Mouse (Mus musculus): ENCODE measurements around the gene Uhrf2. TPM values are rescaled to one million over a fixed set of nuclear protein-coding genes. Genes with fewer than 3 reads are reported as not detected.

The Uhrf2 gene
- total RNA-seq, 2 experiments from 2014 or later = 28.0 to 28.6 TPM

DNA sequence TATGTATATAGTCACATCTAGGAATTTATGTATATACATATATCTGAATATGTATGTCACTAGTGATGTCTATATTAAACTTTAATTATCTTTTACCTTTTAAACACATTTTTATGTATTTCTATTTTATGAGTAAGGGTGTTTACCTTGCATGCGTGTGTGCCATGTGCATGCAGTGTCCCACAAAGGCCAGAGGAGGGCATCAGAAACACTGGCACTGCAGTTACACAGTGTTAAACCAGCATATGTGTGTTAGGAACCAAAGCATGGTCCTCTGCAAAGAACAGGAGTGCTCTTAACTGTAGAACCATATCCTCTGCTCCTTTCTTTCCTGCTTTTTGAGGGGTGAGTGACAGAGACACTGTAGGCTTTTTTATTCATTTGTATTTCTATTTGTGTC lies 14.3 kb downstream of the Uhrf2 start:
- DNase-seq = no peak
- intact Hi-C loops (cut with DNase I) = no loop called here

DNA sequence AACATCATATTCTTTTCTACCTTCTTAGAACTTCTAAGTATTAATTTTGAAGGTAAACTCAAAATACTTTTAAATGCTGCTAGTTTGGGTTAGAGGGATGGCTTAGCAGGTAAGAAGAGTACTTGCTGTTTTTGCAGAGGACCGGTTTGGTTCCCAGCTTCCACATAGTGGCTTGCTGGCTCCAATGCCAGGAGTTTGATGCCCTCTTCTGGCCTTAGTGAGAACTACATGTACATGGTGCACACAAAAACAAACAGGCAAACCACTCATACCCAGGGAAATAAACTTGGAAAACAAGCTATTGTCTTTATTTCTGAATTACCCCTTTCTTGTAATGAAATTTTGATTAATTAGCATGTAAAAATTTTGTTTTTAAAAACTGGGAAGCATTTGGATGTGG lies 15.5 kb downstream of the Uhrf2 start:
- peak in 1 of 2 experiments; percentile 27 for DNase-seq
- intact Hi-C loops (cut with DNase I) = no loop called here

DNA sequence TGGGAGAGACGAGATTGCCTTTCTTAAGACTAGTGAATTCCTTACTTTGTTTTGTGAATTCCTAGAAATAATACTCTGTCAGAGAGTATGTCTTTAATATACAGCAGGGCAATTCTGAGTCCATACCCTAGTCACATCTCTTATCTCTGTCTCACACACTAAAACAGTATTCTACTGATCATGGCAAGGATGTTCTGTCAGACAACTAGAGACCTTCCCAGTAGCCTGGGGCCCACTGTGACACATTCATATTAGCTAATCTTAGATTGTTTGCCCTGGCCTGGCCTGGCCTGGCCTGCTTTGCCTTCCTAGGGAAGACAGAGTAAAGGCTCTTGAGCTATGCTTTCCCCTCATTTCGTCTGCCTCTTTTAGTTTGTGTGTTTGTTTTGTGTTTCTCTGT lies 20.3 kb downstream of the Uhrf2 start:
- intact Hi-C loops (cut with DNase I) = no loop called here
- DNase-seq = no peak

DNA sequence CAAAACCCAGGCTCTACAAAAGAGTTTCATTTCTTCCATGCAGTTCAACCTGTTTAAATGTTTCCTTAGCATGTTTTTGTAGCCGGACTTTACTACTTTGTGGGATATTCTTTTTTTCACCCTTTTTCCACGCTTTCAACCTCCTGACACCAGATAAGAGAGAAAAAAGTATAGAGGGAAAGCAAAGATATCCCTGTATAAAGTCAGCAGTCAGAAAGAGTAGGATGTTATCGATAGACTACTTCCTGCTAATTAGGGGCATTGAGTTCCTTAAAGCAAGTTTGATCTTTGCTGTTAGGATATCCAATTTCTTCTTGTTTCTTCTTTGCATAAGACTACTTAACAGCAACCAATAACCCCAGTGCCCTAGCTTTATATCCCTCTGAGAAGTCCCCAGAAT lies 21.2 kb downstream of the Uhrf2 start:
- no peak for DNase-seq
- intact Hi-C loops (cut with DNase I) = no loop called here

DNA sequence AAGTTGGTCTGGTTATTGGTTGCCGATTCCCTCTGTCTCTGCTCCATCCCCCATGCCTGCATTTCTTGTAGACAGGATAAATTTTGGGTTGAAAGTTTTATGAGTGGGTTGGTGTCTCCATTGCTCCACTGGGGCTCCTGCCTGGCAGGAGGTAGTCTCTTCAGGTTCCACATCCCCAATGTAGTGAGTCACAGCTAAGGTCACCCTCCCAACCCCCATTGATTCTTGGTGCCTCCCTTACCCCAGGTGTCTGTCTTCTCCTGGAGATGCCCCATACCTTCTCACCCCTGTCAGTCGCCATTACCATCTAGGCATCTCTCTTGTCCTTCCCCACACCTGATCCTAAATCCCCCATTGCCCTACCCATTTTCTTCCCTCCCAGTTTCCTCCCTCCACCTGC lies 23.9 kb downstream of the Uhrf2 start:
- intact Hi-C loops (cut with DNase I) = no loop called here
- DNase-seq = no peak

DNA sequence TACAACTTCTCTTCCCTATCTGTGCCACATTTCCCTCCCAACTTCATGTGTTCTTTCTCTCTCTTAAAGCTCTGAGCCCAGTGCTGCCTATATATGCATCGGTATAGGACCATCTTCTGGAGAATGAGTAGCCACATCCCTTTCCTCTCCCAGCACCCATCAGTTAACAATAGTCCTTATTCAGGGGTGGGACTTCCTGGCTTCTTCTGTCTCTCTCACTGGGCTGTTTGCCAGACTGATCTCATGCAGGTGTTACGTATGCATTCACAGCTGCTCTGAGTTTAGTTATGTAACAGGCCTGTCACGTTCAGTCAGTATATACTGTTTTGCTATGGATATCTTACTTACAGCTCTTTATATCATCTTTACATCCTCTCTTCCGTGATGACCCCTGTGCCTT lies 35.5 kb downstream of the Uhrf2 start:
- DNase-seq = peak; percentile 20 to 23
- intact Hi-C loops (cut with DNase I) = no loop called here

DNA sequence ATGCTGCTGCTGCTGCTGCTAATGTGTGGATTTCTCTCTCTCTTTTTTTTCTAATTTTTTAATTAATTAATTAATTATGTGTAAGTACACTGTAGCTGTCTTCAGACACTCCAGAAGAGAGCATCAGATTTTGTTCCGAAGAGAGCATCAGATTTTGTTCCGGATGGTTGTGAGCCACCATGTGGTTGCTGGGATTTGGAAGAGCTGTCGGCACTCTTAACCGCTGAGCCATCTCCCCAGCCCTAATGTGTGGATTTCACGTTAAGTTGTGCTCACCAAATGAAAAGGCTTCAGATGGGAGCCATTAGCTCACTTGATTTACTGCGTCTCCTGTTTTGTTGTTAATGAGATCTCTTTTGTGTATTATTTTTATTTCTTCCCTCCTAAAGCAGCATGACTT lies 59.9 kb downstream of the Uhrf2 start:
- intact Hi-C loops (cut with DNase I) = no loop called here
- no peak for DNase-seq

DNA sequence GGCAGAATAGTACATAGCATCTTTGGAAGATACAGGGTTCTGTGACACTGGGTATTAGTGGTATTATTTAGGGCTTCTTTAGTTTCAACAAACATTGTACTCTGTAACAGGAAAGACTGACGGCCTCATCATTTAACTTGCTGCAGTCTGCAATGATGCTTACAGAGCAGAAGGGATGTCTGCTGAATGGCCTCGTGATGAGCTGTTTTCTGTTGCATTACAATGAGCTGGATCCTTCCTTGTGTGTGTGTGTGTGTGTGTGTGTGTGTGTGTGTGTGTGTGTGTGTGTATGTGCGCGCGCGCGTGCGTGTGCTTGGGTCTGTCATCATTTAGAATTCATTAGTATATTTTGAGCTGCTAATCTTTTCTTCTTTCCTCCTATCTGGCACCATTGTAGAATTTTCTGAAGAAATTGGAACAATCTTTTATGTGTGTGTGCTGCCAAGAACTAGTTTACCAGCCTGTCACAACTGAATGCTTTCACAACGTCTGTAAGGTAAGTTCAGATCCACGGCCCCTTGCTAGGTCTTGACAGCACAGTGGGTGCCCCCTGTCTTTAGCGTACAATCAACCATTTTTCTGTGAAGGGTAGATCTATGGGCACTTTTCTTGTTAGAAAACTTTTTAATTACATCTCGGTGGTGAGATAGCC lies 61.5 kb downstream of the Uhrf2 start:
- no peak for DNase-seq
- intact Hi-C loops (cut with DNase I) = no loop called here

DNA sequence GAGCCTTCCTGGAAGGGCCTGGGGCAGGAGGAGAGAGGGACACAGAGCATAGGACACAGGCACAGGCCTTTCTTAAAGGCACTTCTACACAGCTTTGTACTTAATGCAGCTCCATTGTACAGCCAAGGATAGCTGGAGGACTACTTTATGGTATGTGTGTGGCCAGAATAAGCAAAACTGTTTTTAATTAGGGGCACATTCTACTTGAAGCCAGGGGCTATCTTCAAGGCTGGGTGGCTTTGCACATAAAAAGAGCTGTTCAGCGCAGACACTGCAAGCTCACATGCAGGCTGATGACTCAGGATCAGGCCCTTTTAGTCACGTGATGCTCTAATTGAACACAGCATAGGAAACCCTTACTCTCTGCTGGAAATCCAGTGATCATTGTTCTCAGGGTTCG lies 65.9 kb downstream of the Uhrf2 start:
- intact Hi-C loops (cut with DNase I) = no loop called here
- no peak for DNase-seq

DNA sequence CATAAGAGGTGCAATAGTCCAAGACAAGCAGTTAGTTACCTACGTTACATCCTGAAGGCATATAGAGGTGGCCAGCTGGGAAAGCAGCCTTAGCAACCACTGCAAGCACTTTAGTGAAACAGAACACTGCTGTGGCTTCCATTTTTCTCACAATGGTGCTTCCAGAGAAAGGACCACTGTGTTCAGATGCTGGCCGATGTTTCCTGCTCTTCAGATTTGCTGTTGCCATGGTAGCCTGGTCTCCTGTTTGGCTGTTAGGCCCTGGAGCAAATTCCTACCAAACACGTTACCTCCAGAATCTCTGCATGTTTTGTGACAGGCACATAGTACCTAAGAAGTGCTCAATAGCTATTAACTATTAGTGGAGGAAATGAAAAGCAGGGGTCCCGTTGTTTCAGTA lies 66.7 kb downstream of the Uhrf2 start:
- intact Hi-C loops (cut with DNase I) = no loop called here
- no peak for DNase-seq

DNA sequence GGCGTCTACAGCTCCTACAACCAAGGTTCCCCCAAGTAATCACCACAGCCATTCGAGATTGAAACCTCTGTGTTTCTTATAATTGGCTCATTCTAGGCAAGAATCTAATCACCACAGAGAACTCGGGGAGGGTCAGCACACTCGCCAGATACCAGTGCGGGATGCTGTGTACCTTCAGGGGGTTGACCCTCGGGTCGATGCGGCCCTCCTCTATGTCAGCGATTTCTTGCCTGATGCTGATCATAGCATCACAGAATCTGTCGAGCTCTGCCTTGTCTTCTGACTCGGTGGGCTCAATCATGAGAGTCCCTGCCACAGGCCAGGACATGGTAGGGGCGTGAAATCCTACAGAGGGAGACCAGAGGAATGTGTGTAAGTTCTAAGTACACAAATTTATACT lies 70.3 kb downstream of the Uhrf2 start:
- intact Hi-C loops (cut with DNase I) = no loop called here

DNA sequence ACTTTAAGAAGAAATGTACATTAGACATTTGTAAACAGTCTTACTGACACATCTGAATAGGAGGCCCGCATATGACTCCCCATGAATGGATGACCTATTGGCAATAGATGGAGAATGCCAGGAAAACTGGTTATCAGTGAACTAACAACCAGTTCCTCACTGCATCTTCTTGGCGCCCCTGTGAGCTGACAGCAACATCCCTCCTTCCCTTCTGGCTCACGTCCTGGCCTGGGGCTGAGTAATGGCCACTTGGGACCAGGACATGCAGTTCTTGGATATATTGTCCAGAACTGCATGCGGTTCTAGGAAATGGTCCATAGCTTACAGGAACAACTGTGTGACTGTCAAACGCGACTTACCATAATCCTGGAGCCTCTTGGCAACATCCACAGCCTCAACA lies 72.3 kb downstream of the Uhrf2 start:
- intact Hi-C loops (cut with DNase I) = no loop called here
- DNase-seq = peak; percentile 40 to 53

More for the DNA sequence above, 70.3 kb downstream of the Uhrf2 start:
- no peak for DNase-seq

DNA sequence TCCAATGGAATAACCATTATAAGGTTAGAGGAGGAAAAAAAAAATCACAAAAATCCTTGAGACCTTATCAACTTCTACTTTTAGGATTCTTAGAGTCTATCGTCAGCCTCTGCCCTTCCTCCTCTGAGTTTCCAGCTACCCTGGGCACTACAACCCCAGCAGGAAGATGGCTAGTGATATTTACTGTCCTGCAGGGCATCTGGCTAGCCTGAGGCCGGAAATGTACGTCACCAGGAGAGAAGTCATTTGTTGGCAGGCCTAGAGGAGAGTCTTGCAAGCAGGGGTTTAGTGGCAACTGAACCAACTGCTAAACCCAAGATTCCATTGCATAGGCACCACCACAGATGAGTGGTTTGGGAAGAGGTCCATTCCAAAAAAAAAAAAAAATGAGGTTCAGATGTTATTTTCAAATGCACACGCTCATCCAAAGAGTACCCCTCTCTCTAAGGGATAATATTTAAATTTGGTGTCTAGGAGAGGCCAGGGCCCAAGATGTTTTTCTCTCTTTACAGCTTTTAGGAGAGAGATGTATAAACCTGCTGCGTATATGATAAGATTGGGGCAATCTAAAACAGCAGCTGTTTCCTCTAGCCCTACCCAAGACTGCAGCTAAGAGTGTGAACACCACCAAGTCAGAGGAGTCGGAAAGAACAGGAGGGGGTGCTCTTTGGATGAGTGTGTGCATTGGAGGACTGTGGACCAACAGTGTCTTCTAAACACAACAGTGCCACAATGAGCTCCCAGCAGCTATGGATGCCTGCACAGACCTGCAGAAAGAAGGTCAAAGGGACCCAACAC lies 74.9 kb downstream of the Uhrf2 start:
- intact Hi-C loops (cut with DNase I) = no loop called here

DNA sequence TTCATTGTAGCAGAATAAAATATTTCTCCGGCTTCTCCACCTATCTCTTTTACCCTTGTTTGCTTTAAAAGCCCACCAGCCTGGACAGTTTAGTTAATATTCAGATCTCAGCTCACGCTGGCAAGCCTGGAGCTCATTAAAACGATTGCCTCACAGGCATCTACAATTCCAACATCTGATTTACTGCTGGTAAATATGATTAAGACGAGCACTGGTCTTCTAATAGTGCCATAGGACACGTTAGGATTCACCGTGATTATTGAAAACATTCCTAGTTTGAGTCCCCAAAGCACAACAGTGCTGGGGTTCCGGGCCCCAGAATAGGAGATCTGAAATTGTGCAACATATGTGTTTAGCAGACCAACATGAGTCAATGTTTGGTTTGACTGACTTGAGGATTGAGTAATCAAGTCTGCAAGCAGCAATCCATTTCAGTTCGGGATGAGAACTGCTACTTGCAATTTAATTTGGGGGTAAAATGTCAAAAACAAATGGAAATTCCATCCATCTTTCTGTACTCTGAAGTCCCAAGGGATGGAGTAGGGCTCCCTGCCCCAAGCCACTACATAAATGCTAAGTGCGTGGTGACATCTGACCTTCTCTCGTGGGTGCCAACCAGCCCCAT lies 77.0 kb downstream of the Uhrf2 start:
- intact Hi-C loops (cut with DNase I) = no loop called here

More for the DNA sequence above, 74.9 kb downstream of the Uhrf2 start:
- no peak for DNase-seq

DNA sequence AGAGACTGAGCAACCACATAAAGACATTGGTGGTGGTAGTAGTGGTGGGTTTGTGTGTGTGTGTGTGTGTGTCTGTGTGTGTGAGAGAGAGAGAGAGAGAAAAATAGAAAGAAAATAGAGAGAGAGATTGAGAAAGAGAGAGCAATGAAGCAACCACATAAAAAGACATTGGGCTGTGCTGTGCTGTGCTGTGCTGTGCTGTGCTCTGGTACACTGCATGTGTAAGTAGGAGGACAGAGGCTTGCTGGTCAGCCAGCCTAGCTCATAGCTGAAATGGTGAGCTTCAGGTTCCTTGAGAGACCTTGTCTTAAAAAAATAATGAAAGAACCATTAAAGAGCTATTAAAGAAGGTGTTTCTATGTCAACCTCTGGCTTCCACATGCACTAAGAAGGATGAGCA lies 78.3 kb downstream of the Uhrf2 start:
- intact Hi-C loops (cut with DNase I) = no loop called here
- no peak for DNase-seq

More for the DNA sequence above, 77.0 kb downstream of the Uhrf2 start:
- DNase-seq = no peak

DNA sequence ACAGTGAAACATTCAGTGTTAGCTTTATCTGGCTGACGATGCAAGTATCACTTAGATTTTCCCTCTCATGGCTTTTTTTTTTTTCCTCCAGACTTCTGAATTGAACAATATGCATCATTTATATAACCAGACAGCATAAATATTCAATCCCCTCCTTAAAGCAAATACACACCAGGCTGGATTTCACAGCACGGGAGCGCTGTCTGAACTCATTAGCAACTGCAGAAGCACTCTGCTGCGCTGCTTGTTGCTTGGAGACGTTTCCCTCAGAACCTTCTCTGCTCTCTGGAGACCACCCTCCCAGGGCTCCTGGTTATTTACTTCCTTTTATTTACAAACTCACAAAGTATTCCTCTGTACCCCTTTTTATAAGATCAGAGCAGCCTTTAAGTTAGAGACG lies 78.8 kb downstream of the Uhrf2 start:
- intact Hi-C loops (cut with DNase I) = no loop called here
- DNase-seq = no peak

DNA sequence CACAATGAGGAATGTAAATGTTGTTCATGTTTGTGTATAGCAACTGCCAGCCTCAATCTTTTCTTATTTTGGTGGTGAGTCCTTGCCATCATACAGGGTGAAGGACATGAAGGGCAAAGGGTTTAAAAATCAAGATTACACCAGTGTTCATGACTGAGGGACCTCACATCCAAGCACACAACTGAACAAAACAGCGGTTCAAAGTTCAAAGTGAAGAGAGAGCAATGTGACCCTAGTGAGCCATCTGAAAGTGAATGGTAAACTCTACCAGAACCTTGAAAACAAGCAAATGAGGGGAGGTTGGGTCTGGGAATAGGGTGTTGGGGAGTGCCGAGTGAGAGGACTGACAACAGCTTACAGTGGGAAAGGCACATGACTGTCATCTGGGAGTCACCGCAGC lies 81.1 kb downstream of the Uhrf2 start:
- DNase-seq = no peak
- intact Hi-C loops (cut with DNase I) = no loop called here

DNA sequence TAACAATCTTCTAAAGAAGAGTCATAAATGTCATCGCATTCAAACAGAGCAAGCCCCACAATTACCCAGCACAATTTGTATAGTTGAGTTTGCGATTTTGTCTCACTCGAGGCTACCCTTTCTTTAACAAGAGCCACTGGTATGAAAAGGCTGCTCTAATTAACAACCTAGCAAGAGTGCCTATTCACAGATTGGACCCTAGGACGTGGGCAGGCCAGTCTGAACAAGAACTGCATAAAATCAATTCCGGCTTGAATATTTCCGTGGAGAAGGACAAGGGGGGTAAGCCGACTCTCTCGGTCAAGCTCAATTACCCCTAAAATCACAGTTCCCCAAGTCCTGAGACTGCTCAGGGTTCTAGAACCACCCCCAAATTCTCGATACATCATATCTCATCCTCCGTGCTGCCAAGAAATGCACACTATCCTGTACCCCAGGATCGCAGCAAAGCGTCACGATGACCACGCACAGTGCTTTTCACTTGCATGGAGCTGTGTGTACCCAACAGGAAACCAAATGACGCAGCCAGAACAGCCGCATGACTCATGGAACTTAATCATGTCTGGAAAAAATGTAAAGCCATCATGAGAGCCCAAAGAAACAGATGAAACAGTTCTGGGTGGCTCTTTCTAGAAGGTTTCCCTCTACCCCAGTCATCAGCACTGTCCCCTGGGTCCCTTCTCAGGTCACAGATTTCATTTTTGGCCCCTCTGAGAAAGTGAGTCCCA lies 82.8 kb downstream of the Uhrf2 start:
- DNase-seq = no peak
- intact Hi-C loops (cut with DNase I) = no loop called here

DNA sequence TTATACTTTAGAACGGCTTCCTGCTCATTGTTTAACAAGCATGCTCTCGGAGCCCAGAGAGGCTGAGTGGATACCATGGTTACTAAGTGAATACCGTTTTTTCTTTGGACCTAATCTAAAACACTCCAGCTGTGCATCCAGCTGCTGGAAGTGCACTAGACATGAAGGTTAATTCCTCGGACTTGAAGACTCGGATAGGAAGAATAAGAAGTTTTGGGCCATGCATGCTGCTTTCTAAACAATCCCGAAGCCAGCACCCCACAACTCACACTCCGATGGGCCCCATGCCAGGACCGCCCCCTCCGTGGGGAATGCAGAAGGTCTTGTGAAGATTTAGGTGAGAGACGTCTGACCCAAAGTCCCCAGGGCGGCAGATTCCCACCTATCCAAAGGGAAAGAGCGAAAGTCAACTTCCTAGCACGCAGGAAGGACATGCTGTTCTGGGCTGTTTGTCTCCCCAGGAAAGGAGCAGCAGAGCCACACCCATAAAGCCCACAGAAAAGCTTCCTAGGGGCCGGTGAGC lies 84.7 kb downstream of the Uhrf2 start:
- intact Hi-C loops (cut with DNase I) = no loop called here
- peak; percentile 26 to 40 for DNase-seq

DNA sequence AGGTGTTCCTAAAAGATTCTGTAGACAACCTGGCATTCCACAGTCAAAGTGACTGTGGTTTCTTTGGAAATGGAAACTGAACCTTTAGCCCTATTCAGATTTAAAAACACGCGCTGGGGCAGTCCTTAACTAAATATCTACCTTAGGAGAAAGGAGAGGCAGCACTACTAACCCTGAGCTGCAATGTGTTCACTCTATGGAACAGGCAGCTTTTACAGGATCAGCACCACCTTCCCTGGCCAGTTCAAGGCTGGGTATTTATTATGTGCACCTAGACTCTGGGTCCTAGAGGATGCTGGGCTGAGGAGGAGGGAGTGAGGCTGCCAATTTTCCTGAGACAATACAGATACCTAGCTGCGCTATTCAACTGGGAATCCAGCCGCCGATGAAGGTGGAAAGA lies 85.3 kb downstream of the Uhrf2 start:
- intact Hi-C loops (cut with DNase I) = no loop called here
- DNase-seq = no peak

DNA sequence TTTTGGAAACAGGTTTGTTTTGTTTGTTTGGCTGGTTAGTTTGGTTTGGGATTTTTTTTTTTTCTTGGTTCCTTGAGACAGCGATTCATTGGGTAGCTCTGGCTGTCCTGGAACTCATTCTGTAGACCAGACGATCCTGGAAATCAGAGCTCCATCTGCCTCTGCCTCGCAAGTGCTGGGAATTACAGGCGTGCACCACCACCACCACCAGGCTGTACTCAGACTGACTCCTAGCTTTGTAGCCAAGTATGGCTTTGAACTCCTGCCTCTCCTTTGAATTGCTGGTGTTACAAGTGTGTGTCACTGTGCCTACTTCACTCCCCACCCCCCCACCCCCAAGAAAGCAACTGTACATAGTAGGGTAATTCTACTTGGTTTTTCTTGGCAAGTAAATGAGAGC lies 86.9 kb downstream of the Uhrf2 start:
- intact Hi-C loops (cut with DNase I) = no loop called here
- no peak for DNase-seq
